8 mouse cellular contexts compared by ENCODE assay signal in the genomic region with DNA sequence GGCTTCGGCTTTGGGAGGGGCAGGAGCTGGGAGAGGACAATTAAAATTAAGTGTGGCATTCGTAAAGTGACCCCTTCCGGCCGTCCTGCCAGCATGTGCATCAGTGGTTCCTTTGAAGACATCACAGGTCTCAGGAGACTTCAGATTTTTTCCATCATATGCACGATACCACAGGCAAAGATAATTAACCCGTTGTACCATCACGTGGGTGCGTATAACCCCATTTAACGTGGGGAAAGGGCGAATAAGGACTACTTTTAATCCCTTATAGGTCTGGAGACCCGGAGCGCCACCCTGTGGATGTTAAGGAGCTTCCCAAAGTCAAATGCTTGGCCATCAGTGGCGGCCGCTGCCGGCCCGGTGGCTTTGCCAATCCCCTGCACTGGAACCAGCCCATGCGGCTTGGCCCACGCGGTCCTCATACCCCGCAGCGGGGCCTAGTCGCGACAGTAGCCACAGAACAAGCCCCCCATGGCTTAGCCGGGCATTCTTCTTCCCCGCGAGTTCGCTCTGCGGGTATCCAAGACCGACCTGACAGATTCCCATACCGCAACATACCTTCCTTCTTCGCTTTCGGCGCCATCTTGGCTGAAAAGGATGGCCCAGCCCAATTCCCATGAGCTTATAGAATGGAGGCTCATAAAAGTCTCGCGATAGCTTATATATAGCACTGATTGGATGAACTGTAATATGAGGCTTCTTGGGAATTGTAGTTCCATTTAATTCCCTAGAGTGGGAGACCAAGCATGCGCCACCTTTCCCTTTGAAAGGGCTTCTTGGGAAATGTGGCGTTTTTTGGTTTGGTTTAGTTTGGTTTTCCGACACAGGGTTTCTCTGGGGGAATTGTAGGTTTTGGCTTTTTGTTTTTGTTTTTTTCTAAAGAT. TPM values are rescaled to one million over a fixed set of nuclear protein-coding genes. Genes with fewer than 3 reads are reported as not detected.
DNase-seq lines count a peak whose midpoint lies in the region; ATAC-seq and TF ChIP-seq lines count a peak whose summit lies in the region.

Gene Rpl23a (minus strand): TSS at position 624 of the 884 bp plus-strand sequence.

- TF ChIP-seq POLR2A in ES-Bruce4 (IDR thresholded peaks at IDR 0.05; ENCODE audit: insufficient read depth, low read length): peak; percentile 90

- TF ChIP-seq EP300 in ES-Bruce4 (IDR thresholded peaks at IDR 0.05; ENCODE audit: insufficient read depth, low read depth, low read length): no peak
- TF ChIP-seq EP300 in stomach, postnatal 0 days (optimal IDR thresholded peaks at IDR 0.05): peak; percentile 97

- ATAC-seq in cerebellum, adult (ENCODE audit: insufficient number of reproducible peaks, low FRiP score, low TSS enrichment): peak; percentile 97
- peak; percentile 95 for ATAC-seq in forebrain, embryonic 15.5 days (replicated peaks)
- peak; percentile 79 for ATAC-seq in liver, embryonic 16.5 days (ENCODE audit: low read depth)
- peak; percentile 88 for ATAC-seq in neural tube, embryonic 12.5 days (ENCODE audit: low FRiP score, low read depth)
- peak; percentile 90 for ATAC-seq in stomach, postnatal 0 days (ENCODE audit: low FRiP score, low TSS enrichment)

- H3K27ac ChIP-seq in ES-Bruce4 (ENCODE audit: insufficient read depth, low read length): peak within 1 kb of the TSS; percentile 95
- H3K27ac ChIP-seq in forebrain, embryonic 15.5 days (replicated peaks): peak within 1 kb of the TSS; percentile 96
- peak within 1 kb of the TSS; percentile 91 for H3K27ac ChIP-seq in liver, embryonic 16.5 days (ENCODE audit: low read length)
- peak within 1 kb of the TSS; percentile 90 for H3K27ac ChIP-seq in neural tube, embryonic 12.5 days
- H3K27ac ChIP-seq in stomach, postnatal 0 days (replicated peaks): peak within 1 kb of the TSS; percentile 92

- peak within 1 kb of the TSS; percentile 100 for H3K9ac ChIP-seq in ES-Bruce4 (ENCODE audit: low read depth, poor library complexity, severe bottlenecking)
- H3K9ac ChIP-seq in forebrain, embryonic 15.5 days (replicated peaks): peak within 1 kb of the TSS; percentile 95
- peak within 1 kb of the TSS; percentile 94 for H3K9ac ChIP-seq in liver, embryonic 16.5 days (ENCODE audit: low read depth, low read length)
- H3K9ac ChIP-seq in neural tube, embryonic 12.5 days: peak within 1 kb of the TSS; percentile 92
- peak within 1 kb of the TSS; percentile 91 for H3K9ac ChIP-seq in stomach, postnatal 0 days (ENCODE audit: low read length)

- peak; percentile 64 to 79 for DNase-seq in heart, postnatal 14 days
- DNase-seq in large intestine, adult 2 months (ENCODE audit: low read depth, low spot score): peak; percentile 82
- peak; percentile 83 for DNase-seq in stomach, postnatal 0 days (ENCODE audit: low spot score)

- no peak for TF ChIP-seq CTCF in ES-Bruce4 (IDR thresholded peaks at IDR 0.05; ENCODE audit: low read depth, low read length)
- peak; percentile 61 for TF ChIP-seq CTCF in stomach, postnatal 0 days (IDR thresholded peaks at IDR 0.05; ENCODE audit: low read depth)

- intact Hi-C loops in heart, postnatal 14 days (cut with DNase I): no loop called here

- peak within 1 kb of the TSS; percentile 94 for H3K4me3 ChIP-seq in ES-Bruce4 (ENCODE audit: low read depth, low read length)
- H3K4me3 ChIP-seq in forebrain, embryonic 15.5 days: peak within 1 kb of the TSS; percentile 90
- H3K4me3 ChIP-seq in liver, embryonic 16.5 days (ENCODE audit: low read depth, low read length): peak within 1 kb of the TSS; percentile 99
- H3K4me3 ChIP-seq in neural tube, embryonic 12.5 days: peak within 1 kb of the TSS; percentile 88
- peak within 1 kb of the TSS; percentile 84 for H3K4me3 ChIP-seq in stomach, postnatal 0 days (ENCODE audit: low read depth, low read length)

- H3K27me3 ChIP-seq in ES-Bruce4 (ENCODE audit: control insufficient read depth, insufficient read depth, low read length, poor library complexity, severe bottlenecking): no peaks in the 10 kb centered on the region
- H3K27me3 ChIP-seq in forebrain, embryonic 15.5 days: no peaks in the 10 kb centered on the region
- peaks cover 20% of the 10 kb centered on the region for H3K27me3 ChIP-seq in liver, embryonic 16.5 days (ENCODE audit: control insufficient read depth, insufficient read depth, low read depth, low read length)
- H3K27me3 ChIP-seq in neural tube, embryonic 12.5 days (replicated peaks): no peaks in the 10 kb centered on the region
- H3K27me3 ChIP-seq in stomach, postnatal 0 days (ENCODE audit: control insufficient read depth, insufficient read depth, low read length): no peaks in the 10 kb centered on the region

- under 1% methylated on average over 38 of the region's 38 CpGs for WGBS in forebrain, embryonic 15.5 days
- under 1% methylated on average over 38 of the region's 38 CpGs for WGBS in large intestine, adult 2 months
- under 1% methylated on average over 38 of the region's 38 CpGs for WGBS in liver, embryonic 16.5 days (ENCODE audit: insufficient replicate concordance)
- under 1% methylated on average over 38 of the region's 38 CpGs for WGBS in neural tube, embryonic 12.5 days
- WGBS in stomach, postnatal 0 days: under 1% methylated on average over 38 of the region's 38 CpGs

- H3K4me2 ChIP-seq in forebrain, embryonic 15.5 days (replicated peaks): peak within 1 kb of the TSS; percentile 53
- peak within 1 kb of the TSS; percentile 71 for H3K4me2 ChIP-seq in liver, embryonic 16.5 days (ENCODE audit: low read depth, low read length)
- peak within 1 kb of the TSS; percentile 80 for H3K4me2 ChIP-seq in neural tube, embryonic 12.5 days (replicated peaks)
- peak within 1 kb of the TSS; percentile 63 for H3K4me2 ChIP-seq in stomach, postnatal 0 days (replicated peaks; ENCODE audit: low read depth)

- H3K36me3 ChIP-seq in ES-Bruce4 (ENCODE audit: control insufficient read depth, insufficient read depth, low read length, poor library complexity, severe bottlenecking): peaks cover 39% of the 10 kb centered on the region
- H3K36me3 ChIP-seq in forebrain, embryonic 15.5 days: peaks cover 30% of the 10 kb centered on the region
- peaks cover 27% of the 10 kb centered on the region for H3K36me3 ChIP-seq in liver, embryonic 16.5 days (ENCODE audit: control insufficient read depth, insufficient read depth)
- peaks cover 21% of the 10 kb centered on the region for H3K36me3 ChIP-seq in neural tube, embryonic 12.5 days
- peaks cover 3% of the 10 kb centered on the region; the same call in 1 of the 2 replicates for H3K36me3 ChIP-seq in stomach, postnatal 0 days (ENCODE audit: control insufficient read depth, insufficient read depth, low read length)

- no peaks in the 10 kb centered on the region for H3K9me3 ChIP-seq in ES-Bruce4 (replicated peaks; ENCODE audit: control insufficient read depth, insufficient read depth, low read length, poor library complexity, severe bottlenecking)
- no peaks in the 10 kb centered on the region for H3K9me3 ChIP-seq in forebrain, embryonic 15.5 days
- no peaks in the 10 kb centered on the region for H3K9me3 ChIP-seq in liver, embryonic 16.5 days (replicated peaks; ENCODE audit: control insufficient read depth, low read length)
- H3K9me3 ChIP-seq in neural tube, embryonic 12.5 days: no peaks in the 10 kb centered on the region
- H3K9me3 ChIP-seq in stomach, postnatal 0 days (ENCODE audit: control insufficient read depth, low read length): no peaks in the 10 kb centered on the region

- no peaks in the 10 kb centered on the region for H3K4me1 ChIP-seq in ES-Bruce4 (ENCODE audit: control insufficient read depth, insufficient read depth, low read length)
- peaks cover 51% of the 10 kb centered on the region for H3K4me1 ChIP-seq in forebrain, embryonic 15.5 days
- peaks cover 38% of the 10 kb centered on the region for H3K4me1 ChIP-seq in liver, embryonic 16.5 days (ENCODE audit: control insufficient read depth, low read depth, low read length)
- peaks cover 33% of the 10 kb centered on the region for H3K4me1 ChIP-seq in neural tube, embryonic 12.5 days
- H3K4me1 ChIP-seq in stomach, postnatal 0 days (replicated peaks; ENCODE audit: control insufficient read depth, insufficient read depth): no peaks in the 10 kb centered on the region

RNA-seq across cellular contexts. Expression of gene Rpl23a, which starts in this region (rescaled TPM):
- 2,740 and 2,914 TPM in 2 replicates for polyA plus RNA-seq in ES-Bruce4 (2011; ENCODE audit: insufficient read depth, insufficient read length, low read depth, missing spikeins)
- polyA plus RNA-seq in forebrain, embryonic 15.5 days (2015; fragmentation: Nextera tagmentation; extraction: Ambion mirVana): 896 and 935 TPM in 2 replicates
- total RNA-seq in heart, postnatal 14 days (2021): 100 to 1,000 TPM; 776 to 812 TPM
- 262 and 337 TPM in 2 replicates for polyA plus RNA-seq in large intestine, adult 2 months (2012; rRNA removed)
- 609 and 714 TPM in 2 replicates for polyA plus RNA-seq in liver, embryonic 16.5 days (2015; fragmentation: Nextera tagmentation; extraction: Ambion mirVana)
- 895 and 982 TPM in 2 replicates for polyA plus RNA-seq in neural tube, embryonic 12.5 days (2016; fragmentation: Nextera tagmentation; extraction: Ambion mirVana)
- 1,145 and 1,168 TPM in 2 replicates for polyA plus RNA-seq in stomach, postnatal 0 days (2015; fragmentation: Nextera tagmentation; extraction: Ambion mirVana)

Comparison
In these comparisons a context has a peak if more than half of its experiments do, and no peak if none do; other contexts are left out.
1. Peak in every context shown above with its lines: DNase-seq, ATAC-seq, H3K4me3 ChIP-seq and H3K27ac ChIP-seq.